Mouse (Mus musculus): ENCODE data around the gene Numbl. TPM values are rescaled to one million over a fixed set of nuclear protein-coding genes. Genes with fewer than 3 reads are reported as not detected.

Numbl gene
- polyA plus RNA-seq, 1 experiment: 11.7 TPM

- H3ac ChIP-seq (ENCODE audit: control insufficient read depth, insufficient read length, low read depth): no peak overlapping the region
- no peaks in the 10 kb centered on the region for H3K36me3 ChIP-seq (ENCODE audit: control insufficient read depth, insufficient read depth)
- H3K79me3 ChIP-seq (ENCODE audit: low read depth): peaks cover 3% of the 10 kb centered on the region
- TF ChIP-seq MAX (IDR thresholded peaks at IDR 0.05) (no peak), MYOG (IDR thresholded peaks at IDR 0.05; ENCODE audit: control insufficient read depth, extremely low read depth, insufficient read length) (no peak), CTCF (IDR thresholded peaks at IDR 0.05; ENCODE audit: control insufficient read depth, insufficient read depth, insufficient read length) (no peak), MYOD1 (IDR thresholded peaks at IDR 0.05; ENCODE audit: control insufficient read depth, insufficient read length, low read depth) (no peak), USF1 (IDR thresholded peaks at IDR 0.05; ENCODE audit: low read depth) (no peak), FOSL1 (IDR thresholded peaks at IDR 0.05; ENCODE audit: insufficient read depth, low read length, poor library complexity, severe bottlenecking) (no peak), CEBPB (IDR thresholded peaks at IDR 0.05; ENCODE audit: low read depth) (no peak)
- no peaks in the 10 kb centered on the region for H3K27me3 ChIP-seq (ENCODE audit: control insufficient read depth, insufficient read depth, insufficient read length)
- peaks cover 20% of the 10 kb centered on the region for H3K79me2 ChIP-seq (ENCODE audit: control insufficient read depth, insufficient read depth)
- no peak overlapping the region for H3K4me3 ChIP-seq (ENCODE audit: insufficient read depth, poor library complexity, severe bottlenecking)
These were observed 35.7 kb upstream of the Numbl start for GRCm38 (mm10) chr7:27222538-27222937.

- Histone ChIP-seq H3K79me2 (ENCODE audit: control insufficient read depth, insufficient read depth) (peaks cover 25% of the 10 kb centered on the region), H3K27me3 (ENCODE audit: control insufficient read depth, insufficient read depth, insufficient read length) (no peaks in the 10 kb centered on the region), H3K4me3 (ENCODE audit: insufficient read depth, poor library complexity, severe bottlenecking) (no peak overlapping the region), H3K79me3 (ENCODE audit: low read depth) (peaks cover 5% of the 10 kb centered on the region), H3ac (ENCODE audit: control insufficient read depth, insufficient read length, low read depth) (no peak overlapping the region), H3K36me3 (ENCODE audit: control insufficient read depth, insufficient read depth) (no peaks in the 10 kb centered on the region)
- no peak for TF ChIP-seq USF1 (IDR thresholded peaks at IDR 0.05; ENCODE audit: low read depth)
- no peak for TF ChIP-seq MYOG (IDR thresholded peaks at IDR 0.05; ENCODE audit: control insufficient read depth, extremely low read depth, insufficient read length)
- TF ChIP-seq MYOD1 (IDR thresholded peaks at IDR 0.05; ENCODE audit: control insufficient read depth, insufficient read length, low read depth): no peak
- TF ChIP-seq CEBPB (IDR thresholded peaks at IDR 0.05; ENCODE audit: low read depth): no peak
- TF ChIP-seq MAX (IDR thresholded peaks at IDR 0.05): no peak
- TF ChIP-seq FOSL1 (IDR thresholded peaks at IDR 0.05; ENCODE audit: insufficient read depth, low read length, poor library complexity, severe bottlenecking): no peak
- no peak for TF ChIP-seq CTCF (IDR thresholded peaks at IDR 0.05; ENCODE audit: control insufficient read depth, insufficient read depth, insufficient read length)
These were observed 33.2 kb upstream of the Numbl start for GRCm38 (mm10) chr7:27224877-27225575.

DNA sequence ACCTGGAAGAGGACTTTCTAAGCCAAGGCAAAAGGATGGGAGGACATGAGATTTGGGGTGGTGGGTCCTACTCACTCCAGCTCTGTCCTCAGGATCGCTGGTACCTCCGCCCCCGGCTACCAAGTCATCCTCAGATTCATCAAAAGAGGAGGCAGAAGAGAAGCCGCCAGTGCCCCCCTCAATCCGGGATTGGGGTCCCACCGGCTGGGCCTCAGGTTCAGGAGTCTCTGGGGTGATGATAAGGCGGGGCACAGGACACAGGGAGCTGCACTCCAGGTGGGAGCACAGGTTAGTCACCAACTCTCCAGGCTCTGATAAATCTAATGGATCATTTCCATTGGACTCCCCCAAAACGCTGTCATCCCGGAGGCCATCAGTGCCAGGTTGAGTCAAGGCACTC lies 31.0 kb upstream of the Numbl start:
- Histone ChIP-seq H3K4me3 (ENCODE audit: insufficient read depth, poor library complexity, severe bottlenecking) (peak overlapping the region; percentile 48), H3K79me3 (ENCODE audit: low read depth) (peaks cover 5% of the 10 kb centered on the region), H3K36me3 (ENCODE audit: control insufficient read depth, insufficient read depth) (no peaks in the 10 kb centered on the region), H3K79me2 (ENCODE audit: control insufficient read depth, insufficient read depth) (peaks cover 25% of the 10 kb centered on the region), H3K27me3 (ENCODE audit: control insufficient read depth, insufficient read depth, insufficient read length) (no peaks in the 10 kb centered on the region), H3ac (ENCODE audit: control insufficient read depth, insufficient read length, low read depth) (peak overlapping the region; percentile 83)
- TF ChIP-seq MYOD1 (IDR thresholded peaks at IDR 0.05; ENCODE audit: control insufficient read depth, insufficient read length, low read depth) (no peak), CTCF (IDR thresholded peaks at IDR 0.05; ENCODE audit: control insufficient read depth, insufficient read depth, insufficient read length) (no peak), CEBPB (IDR thresholded peaks at IDR 0.05; ENCODE audit: low read depth) (no peak), USF1 (IDR thresholded peaks at IDR 0.05; ENCODE audit: low read depth) (no peak), FOSL1 (IDR thresholded peaks at IDR 0.05; ENCODE audit: insufficient read depth, low read length, poor library complexity, severe bottlenecking) (no peak)

DNA sequence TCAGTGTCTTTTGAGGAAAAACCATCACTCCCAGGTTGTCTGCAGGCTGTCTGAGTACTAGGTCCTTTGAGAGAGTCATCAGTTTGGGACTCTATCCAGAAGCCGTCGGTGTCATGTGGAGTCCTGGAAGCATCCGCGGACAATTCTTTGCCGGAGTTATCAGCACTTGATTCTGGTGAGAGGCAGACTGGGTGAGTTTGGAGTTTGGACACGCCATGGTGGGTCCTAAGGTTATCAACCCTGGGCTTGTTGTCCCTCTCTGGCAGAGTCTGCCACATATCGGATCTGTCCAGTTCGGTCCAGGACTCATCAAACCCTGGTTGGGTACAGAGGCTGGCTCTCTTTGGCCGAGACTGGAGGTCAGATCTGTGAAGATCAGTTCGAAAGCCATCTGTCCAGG lies 30.6 kb upstream of the Numbl start:
- peak overlapping the region; percentile 83 for H3ac ChIP-seq (ENCODE audit: control insufficient read depth, insufficient read length, low read depth)
- H3K79me3 ChIP-seq (ENCODE audit: low read depth): peaks cover 5% of the 10 kb centered on the region
- peaks cover 25% of the 10 kb centered on the region for H3K79me2 ChIP-seq (ENCODE audit: control insufficient read depth, insufficient read depth)
- H3K4me3 ChIP-seq (ENCODE audit: insufficient read depth, poor library complexity, severe bottlenecking): peak overlapping the region; percentile 48
- TF ChIP-seq CEBPB (IDR thresholded peaks at IDR 0.05; ENCODE audit: low read depth) (no peak), MYOD1 (IDR thresholded peaks at IDR 0.05; ENCODE audit: control insufficient read depth, insufficient read length, low read depth) (no peak), USF1 (IDR thresholded peaks at IDR 0.05; ENCODE audit: low read depth) (no peak), CTCF (IDR thresholded peaks at IDR 0.05; ENCODE audit: control insufficient read depth, insufficient read depth, insufficient read length) (no peak), MAX (IDR thresholded peaks at IDR 0.05) (no peak), FOSL1 (IDR thresholded peaks at IDR 0.05; ENCODE audit: insufficient read depth, low read length, poor library complexity, severe bottlenecking) (no peak), MYOG (IDR thresholded peaks at IDR 0.05; ENCODE audit: control insufficient read depth, extremely low read depth, insufficient read length) (no peak)
- no peaks in the 10 kb centered on the region for H3K27me3 ChIP-seq (ENCODE audit: control insufficient read depth, insufficient read depth, insufficient read length)
- H3K36me3 ChIP-seq (ENCODE audit: control insufficient read depth, insufficient read depth): no peaks in the 10 kb centered on the region

- Histone ChIP-seq H3K79me3 (ENCODE audit: low read depth) (peaks cover 5% of the 10 kb centered on the region), H3K36me3 (ENCODE audit: control insufficient read depth, insufficient read depth) (no peaks in the 10 kb centered on the region), H3K4me3 (ENCODE audit: insufficient read depth, poor library complexity, severe bottlenecking) (peak within 1 kb of the TSS; percentile 48), H3K79me2 (ENCODE audit: control insufficient read depth, insufficient read depth) (peaks cover 25% of the 10 kb centered on the region), H3ac (ENCODE audit: control insufficient read depth, insufficient read length, low read depth) (peak within 1 kb of the TSS; percentile 83), H3K27me3 (ENCODE audit: control insufficient read depth, insufficient read depth, insufficient read length) (no peaks in the 10 kb centered on the region)
- TF ChIP-seq MAX (IDR thresholded peaks at IDR 0.05): peak; percentile 41
- no peak for TF ChIP-seq FOSL1 (IDR thresholded peaks at IDR 0.05; ENCODE audit: insufficient read depth, low read length, poor library complexity, severe bottlenecking)
- no peak for TF ChIP-seq CEBPB (IDR thresholded peaks at IDR 0.05; ENCODE audit: low read depth)
- no peak for TF ChIP-seq USF1 (IDR thresholded peaks at IDR 0.05; ENCODE audit: low read depth)
- TF ChIP-seq MYOD1 (IDR thresholded peaks at IDR 0.05; ENCODE audit: control insufficient read depth, insufficient read length, low read depth): no peak
These were observed 29.9 kb upstream of the Numbl start, which contains the start of gene Itpkc for GRCm38 (mm10) chr7:27228281-27228821. Itpkc (minus strand) TSS chr7:27228661.
